Mouse (Mus musculus): ENCODE data around the gene Immt. TPM values are rescaled to one million over a fixed set of nuclear protein-coding genes. Genes with fewer than 3 reads are reported as not detected.

The Immt gene
- polyA plus RNA-seq, 1 experiment from 2014 or later = 165 TPM

Other genes with a start within 250 kb of the Immt start
- 52.0 and 54.3 TPM in 2 replicates for gene Kdm3a, start 198.3 kb upstream of the Immt start, polyA plus RNA-seq (2015; fragmentation: Nextera tagmentation; extraction: Ambion mirVana)
- 247 and 259 TPM in 2 replicates for gene Reep1, start 123.8 kb upstream of the Immt start, polyA plus RNA-seq (2015; fragmentation: Nextera tagmentation; extraction: Ambion mirVana)
- gene Mrpl35, start 4.4 kb upstream of the Immt start, polyA plus RNA-seq (2015; fragmentation: Nextera tagmentation; extraction: Ambion mirVana) = 42.2 and 47.1 TPM in 2 replicates
- 86.1 and 86.5 TPM in 2 replicates for gene Ptcd3, start 77.4 kb downstream of the Immt start, polyA plus RNA-seq (2015; fragmentation: Nextera tagmentation; extraction: Ambion mirVana)
- gene Polr1a, start 77.7 kb downstream of the Immt start, polyA plus RNA-seq (2015; fragmentation: Nextera tagmentation; extraction: Ambion mirVana) = 19.5 and 20.6 TPM in 2 replicates

Measured in hindbrain, embryonic 13.5 days (tissue).